Mouse (Mus musculus): ENCODE measurements at regions not wholly inside any gene's neighbourhood (a gene's known extent, or its start where the extent isn't known, plus 50 kb on each side); places are given as distances from the start of the nearest gene placed in this dataset.
A peak's percentile ranks its signal among the peaks of the same experiment; 100 is the strongest.

- 0 out of 2 replicates have a peak overlapping the region, but pooled peaks have one; percentile 4 for H3K27ac ChIP-seq
- WGBS (ENCODE audit: missing documents) = 70% methylated on average over 10 of the region's 10 CpGs
- no peaks in the 10 kb centered on the region for H3K36me3 ChIP-seq (ENCODE audit: inconsistent target)
- no peak overlapping the region for H3K4me3 ChIP-seq (ENCODE audit: inconsistent target)
- no peaks in the 10 kb centered on the region for H3K79me2 ChIP-seq (ENCODE audit: inconsistent target)
Measured at GRCm38 (mm10) chr8:11103745-11104607, 95.7 kb upstream of the Irs2 start.

GRCm38 (mm10) chr8:11100310-11100709 is 92.1 kb upstream of the Irs2 start:
- Histone ChIP-seq H3K27ac (no peak overlapping the region), H3K36me3 (ENCODE audit: inconsistent target) (no peaks in the 10 kb centered on the region), H3K4me3 (ENCODE audit: inconsistent target) (no peak overlapping the region), H3K79me2 (ENCODE audit: inconsistent target) (no peaks in the 10 kb centered on the region)
- 88% methylated on average over 3 of the region's 3 CpGs for WGBS (ENCODE audit: missing documents)

GRCm38 (mm10) chr8:11099591-11099855 is 91.3 kb upstream of the Irs2 start:
- WGBS (ENCODE audit: missing documents) = 100% methylated on average over 3 of the region's 3 CpGs
- H3K4me3 ChIP-seq (ENCODE audit: inconsistent target) = no peak overlapping the region
- no peaks in the 10 kb centered on the region for H3K36me3 ChIP-seq (ENCODE audit: inconsistent target)
- H3K79me2 ChIP-seq (ENCODE audit: inconsistent target) = no peaks in the 10 kb centered on the region
- H3K27ac ChIP-seq = no peak overlapping the region

GRCm38 (mm10) chr8:11098790-11099590 is 90.7 kb upstream of the Irs2 start:
- Histone ChIP-seq H3K79me2 (ENCODE audit: inconsistent target) (no peaks in the 10 kb centered on the region), H3K4me3 (ENCODE audit: inconsistent target) (no peak overlapping the region), H3K36me3 (ENCODE audit: inconsistent target) (no peaks in the 10 kb centered on the region), H3K27ac (peak overlapping the region; percentile 50)
- WGBS (ENCODE audit: missing documents) = 75% methylated on average over 11 of the region's 11 CpGs

GRCm38 (mm10) chr8:11098228-11098778 is 90.0 kb upstream of the Irs2 start:
- no peak overlapping the region for H3K4me3 ChIP-seq (ENCODE audit: inconsistent target)
- WGBS (ENCODE audit: missing documents) = 4% methylated on average over 10 of the region's 10 CpGs
- peak overlapping the region; percentile 50 for H3K27ac ChIP-seq
- no peaks in the 10 kb centered on the region for H3K36me3 ChIP-seq (ENCODE audit: inconsistent target)
- no peaks in the 10 kb centered on the region for H3K79me2 ChIP-seq (ENCODE audit: inconsistent target)

- 84% methylated on average over 3 of the region's 3 CpGs for WGBS (ENCODE audit: missing documents)
- no peaks in the 10 kb centered on the region for H3K79me2 ChIP-seq (ENCODE audit: inconsistent target)
- no peaks in the 10 kb centered on the region for H3K36me3 ChIP-seq (ENCODE audit: inconsistent target)
- no peak overlapping the region for H3K4me3 ChIP-seq (ENCODE audit: inconsistent target)
- H3K27ac ChIP-seq = peak overlapping the region; percentile 50
Measured at GRCm38 (mm10) chr8:11097813-11098212, 89.6 kb upstream of the Irs2 start.

- WGBS (ENCODE audit: missing documents) = 4% methylated on average over 8 of the region's 8 CpGs
- no peak overlapping the region for H3K27ac ChIP-seq
- H3K79me2 ChIP-seq (ENCODE audit: inconsistent target) = no peaks in the 10 kb centered on the region
- no peak overlapping the region for H3K4me3 ChIP-seq (ENCODE audit: inconsistent target)
- H3K36me3 ChIP-seq (ENCODE audit: inconsistent target) = no peaks in the 10 kb centered on the region
Measured at GRCm38 (mm10) chr8:11094516-11094915, 86.3 kb upstream of the Irs2 start.

- WGBS (ENCODE audit: missing documents) = 84% methylated on average over 4 of the region's 4 CpGs
- H3K4me3 ChIP-seq (ENCODE audit: inconsistent target) = no peak overlapping the region
Measured at GRCm38 (mm10) chr8:11092348-11092747, 84.1 kb upstream of the Irs2 start.

GRCm38 (mm10) chr8:11091675-11092345 is 83.6 kb upstream of the Irs2 start:
- no peak overlapping the region for H3K27ac ChIP-seq
- no peak overlapping the region for H3K4me3 ChIP-seq (ENCODE audit: inconsistent target)
- H3K36me3 ChIP-seq (ENCODE audit: inconsistent target) = no peaks in the 10 kb centered on the region
- H3K79me2 ChIP-seq (ENCODE audit: inconsistent target) = no peaks in the 10 kb centered on the region
- WGBS (ENCODE audit: missing documents) = 90% methylated on average over 3 of the region's 3 CpGs

More at GRCm38 (mm10) chr8:11092348-11092747, 84.1 kb upstream of the Irs2 start:
- Histone ChIP-seq H3K79me2 (ENCODE audit: inconsistent target) (no peaks in the 10 kb centered on the region), H3K36me3 (ENCODE audit: inconsistent target) (no peaks in the 10 kb centered on the region), H3K27ac (no peak overlapping the region)

- Histone ChIP-seq H3K79me2 (ENCODE audit: inconsistent target) (no peaks in the 10 kb centered on the region), H3K36me3 (ENCODE audit: inconsistent target) (no peaks in the 10 kb centered on the region), H3K4me3 (ENCODE audit: inconsistent target) (no peak overlapping the region), H3K27ac (no peak overlapping the region)
- WGBS (ENCODE audit: missing documents) = 73% methylated on average over 12 of the region's 12 CpGs
Measured at GRCm38 (mm10) chr8:11088946-11089665, 80.8 kb upstream of the Irs2 start.

GRCm38 (mm10) chr8:11085244-11085643 is 77.0 kb upstream of the Irs2 start:
- H3K4me3 ChIP-seq (ENCODE audit: inconsistent target) = no peak overlapping the region
- WGBS (ENCODE audit: missing documents) = 75% methylated on average over 1 of the region's 1 CpGs
- H3K79me2 ChIP-seq (ENCODE audit: inconsistent target) = no peaks in the 10 kb centered on the region
- no peak overlapping the region for H3K27ac ChIP-seq
- H3K36me3 ChIP-seq (ENCODE audit: inconsistent target) = no peaks in the 10 kb centered on the region

- no peak overlapping the region for H3K27ac ChIP-seq
- no peaks in the 10 kb centered on the region for H3K79me2 ChIP-seq (ENCODE audit: inconsistent target)
- no peak overlapping the region for H3K4me3 ChIP-seq (ENCODE audit: inconsistent target)
- H3K36me3 ChIP-seq (ENCODE audit: inconsistent target) = no peaks in the 10 kb centered on the region
- WGBS (ENCODE audit: missing documents) = 74% methylated on average over 2 of the region's 2 CpGs
Measured at GRCm38 (mm10) chr8:11084051-11084533, 75.8 kb upstream of the Irs2 start.

GRCm38 (mm10) chr8:11080813-11081212 is 72.6 kb upstream of the Irs2 start:
- no peaks in the 10 kb centered on the region for H3K79me2 ChIP-seq (ENCODE audit: inconsistent target)
- no peak overlapping the region for H3K27ac ChIP-seq
- 59% methylated on average over 2 of the region's 2 CpGs for WGBS (ENCODE audit: missing documents)
- no peaks in the 10 kb centered on the region for H3K36me3 ChIP-seq (ENCODE audit: inconsistent target)
- no peak overlapping the region for H3K4me3 ChIP-seq (ENCODE audit: inconsistent target)

- WGBS (ENCODE audit: missing documents) = 89% methylated on average over 11 of the region's 11 CpGs
- Histone ChIP-seq H3K79me2 (ENCODE audit: inconsistent target) (no peaks in the 10 kb centered on the region), H3K4me3 (ENCODE audit: inconsistent target) (no peak overlapping the region), H3K36me3 (ENCODE audit: inconsistent target) (no peaks in the 10 kb centered on the region), H3K27ac (no peak overlapping the region)
Measured at GRCm38 (mm10) chr8:11079805-11080204, 71.5 kb upstream of the Irs2 start.
